Mouse (Mus musculus) cerebellum, adult 2 months (tissue): ENCODE results near the gene Atrnl1. TPM values are rescaled to one million over a fixed set of nuclear protein-coding genes. Genes with fewer than 3 reads are reported as not detected.

ENCODE experiments used
- DNase-seq, 2 experiments: peaks; one replicate each; pipeline ENCODE4 v3.0.0; 2021
- H3K27ac ChIP-seq: fragments of 200-500 bp; 2 replicates; pipeline ENCODE4 v1.5.1; 2012; ENCODE audit warnings: low read length, control low read depth, inconsistent platforms; ENCODE audit not compliant: insufficient read depth
- H3K27me3 ChIP-seq: fragments of 200-500 bp; 2 replicates; pipeline ENCODE4 v1.6.1; 2012; ENCODE audit warnings: inconsistent platforms, mild to moderate bottlenecking, low read length, moderate library complexity; ENCODE audit not compliant: control insufficient read depth, insufficient read depth
- H3K4me1 ChIP-seq: fragments of 200-500 bp; 2 replicates; pipeline ENCODE4 v1.6.1; 2011; ENCODE audit warnings: low read length; ENCODE audit not compliant: control insufficient read depth, insufficient read depth
- H3K4me3 ChIP-seq: fragments of 200-500 bp; replicated peaks from 2 replicates; pipeline ENCODE3; 2011; ENCODE audit warnings: mild to moderate bottlenecking, low read depth, low read length, control low read depth; ENCODE audit not compliant: insufficient read depth
- CTCF ChIP-seq: fragments of 200-500 bp; IDR thresholded peaks from 2 replicates; pipeline ENCODE4 v1.5.1; 2011; ENCODE audit warnings: low read depth, mild to moderate bottlenecking, control low read depth, low read length, moderate library complexity, borderline replicate concordance; ENCODE audit not compliant: insufficient read depth
- POLR2A ChIP-seq: fragments of 200-500 bp; IDR thresholded peaks from 2 replicates; pipeline ENCODE4 v1.6.1; 2011; ENCODE audit warnings: low read length, control low read depth, borderline replicate concordance; ENCODE audit not compliant: insufficient read depth
- WGBS: fragments of 180-500 bp; shearing (Covaris S2); methylation state at CpG from one replicate; pipeline ENCODE4 v1.1.7; 2018; 5-methylcytosine and 5-hydroxymethylcytosine counted together
- polyA plus RNA-seq: library from polyadenylated mRNA; depleted of rRNA; stranded (reverse); fragments of >200 nt; gene quantifications from 2 replicates; pipeline ENCODE4 v1.2.3, GENCODE M21; 2012

Atrnl1 gene
- polyA plus RNA-seq, 1 experiment, result 21.5 TPM

DNA sequence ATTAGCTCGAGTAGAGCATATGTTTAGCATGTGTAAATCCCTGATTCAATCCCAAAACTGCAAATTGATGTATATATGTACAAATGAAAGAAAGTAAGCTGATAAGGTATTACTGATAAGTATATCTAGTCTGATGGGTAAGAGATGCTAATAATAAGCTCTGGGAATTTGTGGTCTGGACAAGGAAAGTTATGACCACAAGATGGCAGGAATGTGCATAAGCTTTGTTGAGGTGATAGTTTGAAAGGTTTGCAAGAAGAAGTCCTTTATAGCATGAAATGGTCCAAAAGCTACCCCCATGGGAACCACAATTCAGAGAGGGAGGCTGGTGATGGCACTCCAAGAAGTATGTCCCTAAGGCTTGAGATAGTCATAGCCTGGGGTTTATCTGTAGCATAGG, 289.2 kb downstream of the Atrnl1 start:
- no peak for TF ChIP-seq POLR2A
- TF ChIP-seq CTCF, result no peak
- H3K27ac ChIP-seq, result no peak overlapping the region
- DNase-seq, result no peak
- 82% methylated on average over 1 of the region's 1 CpGs for WGBS
- H3K4me1 ChIP-seq, result no peaks in the 10 kb centered on the region
- no peak overlapping the region for H3K4me3 ChIP-seq
- H3K27me3 ChIP-seq, result no peaks in the 10 kb centered on the region

DNA sequence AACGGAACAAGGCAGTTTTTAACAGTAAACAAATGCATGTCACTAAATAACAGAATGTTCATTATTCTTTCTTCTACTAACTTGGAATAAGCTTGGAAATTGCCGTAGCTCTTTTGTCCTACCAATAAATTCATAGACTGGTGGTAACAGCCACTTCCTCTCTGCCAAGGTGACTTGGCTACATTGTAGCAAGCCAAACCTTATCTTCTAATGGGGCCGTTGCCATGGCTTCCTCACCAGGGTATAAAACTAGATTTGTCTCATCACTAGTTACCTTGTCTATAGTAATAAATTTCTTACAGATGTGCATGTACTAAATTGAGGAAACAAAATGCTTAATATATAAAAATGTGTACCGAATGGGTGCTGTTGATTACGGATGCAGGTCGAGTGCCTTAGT, 298.6 kb downstream of the Atrnl1 start:
- Histone ChIP-seq H3K4me1 (no peaks in the 10 kb centered on the region), H3K4me3 (no peak overlapping the region), H3K27ac (no peak overlapping the region), H3K27me3 (no peaks in the 10 kb centered on the region)
- WGBS, result 89% methylated on average over 6 of the region's 6 CpGs
- no peak for DNase-seq
- TF ChIP-seq CTCF, result no peak
- no peak for TF ChIP-seq POLR2A

DNA sequence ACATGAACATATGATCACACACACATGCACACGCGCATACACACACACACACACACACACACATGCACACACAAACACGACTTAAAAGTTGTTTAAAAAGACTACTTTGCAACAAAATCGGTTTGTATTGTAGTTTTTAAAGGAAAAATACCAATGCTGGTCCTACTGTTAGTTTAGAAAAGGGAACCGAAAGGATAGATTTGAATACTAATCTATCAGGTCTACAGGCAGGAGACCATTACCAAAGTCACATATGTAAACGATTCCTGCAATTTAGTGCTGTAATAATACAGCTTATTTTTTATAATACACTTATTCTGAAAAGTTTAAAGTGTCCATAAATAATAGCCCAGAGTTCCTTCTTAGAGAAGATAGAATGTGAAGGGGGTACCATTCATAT, 299.8 kb downstream of the Atrnl1 start:
- Histone ChIP-seq H3K4me3 (no peak overlapping the region), H3K27me3 (no peaks in the 10 kb centered on the region), H3K27ac (no peak overlapping the region), H3K4me1 (no peaks in the 10 kb centered on the region)
- 90% methylated on average over 6 of the region's 6 CpGs for WGBS
- DNase-seq, result no peak
- TF ChIP-seq CTCF, result no peak
- TF ChIP-seq POLR2A, result no peak

DNA sequence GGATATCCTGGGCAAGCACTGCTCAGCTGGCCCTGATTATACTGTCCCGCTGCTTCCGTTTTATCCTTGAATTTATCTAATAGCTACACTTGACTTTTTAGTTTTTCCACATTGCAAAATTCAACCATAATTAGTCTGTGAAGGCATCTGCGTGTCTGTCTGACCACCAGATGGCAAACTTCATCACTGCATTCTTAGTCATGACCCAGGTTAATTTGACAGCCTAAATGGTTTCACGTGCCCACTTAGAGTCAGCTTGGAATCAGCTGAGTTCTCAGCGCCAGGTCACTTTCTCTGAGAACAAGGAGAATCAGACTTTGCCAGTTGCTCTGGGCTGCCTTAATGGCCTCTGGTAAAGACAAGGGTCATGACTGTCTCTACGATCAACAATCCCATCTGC, 305.5 kb downstream of the Atrnl1 start:
- DNase-seq, result no peak
- TF ChIP-seq CTCF (no peak), POLR2A (no peak)
- WGBS, result 55% methylated on average over 6 of the region's 6 CpGs
- Histone ChIP-seq H3K27ac (no peak overlapping the region), H3K27me3 (no peaks in the 10 kb centered on the region), H3K4me3 (no peak overlapping the region), H3K4me1 (no peaks in the 10 kb centered on the region)

DNA sequence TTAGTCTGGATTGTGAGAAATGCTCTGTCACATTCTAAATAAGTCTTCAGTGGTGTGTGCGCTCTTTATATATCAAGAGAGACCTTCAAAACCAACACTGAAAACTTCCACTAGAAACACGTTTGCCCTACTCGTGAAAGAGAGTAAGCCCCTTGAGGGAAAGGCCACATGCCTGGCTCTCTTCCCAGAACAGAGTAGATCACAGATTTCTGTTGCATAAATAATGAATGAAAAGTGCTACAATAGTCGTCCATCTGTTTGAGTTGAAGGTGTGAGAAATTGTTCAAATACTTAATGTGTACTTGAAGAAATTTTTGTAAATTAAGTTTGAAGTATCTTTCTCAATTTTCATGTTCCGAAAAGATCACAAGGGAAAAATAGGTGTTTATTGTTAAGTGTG, 312.2 kb downstream of the Atrnl1 start:
- TF ChIP-seq POLR2A, result no peak
- no peak for TF ChIP-seq CTCF
- H3K27ac ChIP-seq, result no peak overlapping the region
- no peaks in the 10 kb centered on the region for H3K27me3 ChIP-seq
- H3K4me3 ChIP-seq, result no peak overlapping the region
- no peaks in the 10 kb centered on the region for H3K4me1 ChIP-seq
- 46% methylated on average over 5 of the region's 5 CpGs for WGBS
- no peak for DNase-seq

DNA sequence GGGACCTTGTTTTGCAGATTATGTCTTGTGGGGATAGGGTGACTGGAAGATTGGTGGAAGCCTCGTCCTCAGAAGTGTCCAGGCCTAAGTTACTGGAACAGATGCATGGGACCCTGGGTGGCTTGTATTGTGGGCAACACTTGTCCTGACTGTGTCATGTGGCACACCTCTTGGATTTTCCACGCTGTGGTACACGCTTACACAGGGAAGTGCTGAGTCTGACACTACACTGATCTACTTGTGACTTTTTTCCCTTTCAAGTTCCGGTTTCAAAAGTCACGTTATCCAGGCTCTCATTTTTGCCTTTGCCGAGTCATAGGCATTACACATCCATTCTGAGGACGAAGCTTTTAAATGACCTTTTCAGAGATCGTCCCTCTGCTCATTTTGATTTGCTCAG, 314.0 kb downstream of the Atrnl1 start:
- TF ChIP-seq CTCF, result no peak
- no peak for TF ChIP-seq POLR2A
- WGBS, result 83% methylated on average over 8 of the region's 8 CpGs
- DNase-seq, result no peak

DNA sequence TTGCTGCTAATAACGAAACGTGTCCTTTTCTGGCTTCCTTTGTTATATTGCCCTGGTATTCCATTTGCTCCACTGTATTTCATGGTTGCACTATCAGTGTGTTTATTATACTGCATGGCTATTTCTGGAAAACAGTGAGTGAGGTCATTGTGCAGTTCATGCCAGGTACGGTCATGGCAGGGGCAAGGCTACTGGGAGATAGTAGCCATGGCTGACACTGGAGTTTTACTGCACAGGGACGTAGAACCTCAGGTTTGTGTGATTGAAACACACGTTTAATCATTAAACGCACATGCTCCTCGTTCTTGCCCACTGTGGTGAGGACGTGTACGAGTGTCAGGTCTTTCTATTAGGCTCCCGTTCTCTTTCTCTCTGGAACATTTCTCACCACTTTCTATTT, 314.8 kb downstream of the Atrnl1 start:
- no peaks in the 10 kb centered on the region for H3K27me3 ChIP-seq
- no peak overlapping the region for H3K4me3 ChIP-seq
- no peak overlapping the region for H3K27ac ChIP-seq
- WGBS, result 89% methylated on average over 10 of the region's 10 CpGs
- no peaks in the 10 kb centered on the region for H3K4me1 ChIP-seq
- DNase-seq, result no peak
- TF ChIP-seq POLR2A (no peak), CTCF (no peak)

More for the DNA sequence above, 314.0 kb downstream of the Atrnl1 start:
- Histone ChIP-seq H3K27me3 (no peaks in the 10 kb centered on the region), H3K4me3 (no peak overlapping the region), H3K4me1 (no peaks in the 10 kb centered on the region), H3K27ac (no peak overlapping the region)

DNA sequence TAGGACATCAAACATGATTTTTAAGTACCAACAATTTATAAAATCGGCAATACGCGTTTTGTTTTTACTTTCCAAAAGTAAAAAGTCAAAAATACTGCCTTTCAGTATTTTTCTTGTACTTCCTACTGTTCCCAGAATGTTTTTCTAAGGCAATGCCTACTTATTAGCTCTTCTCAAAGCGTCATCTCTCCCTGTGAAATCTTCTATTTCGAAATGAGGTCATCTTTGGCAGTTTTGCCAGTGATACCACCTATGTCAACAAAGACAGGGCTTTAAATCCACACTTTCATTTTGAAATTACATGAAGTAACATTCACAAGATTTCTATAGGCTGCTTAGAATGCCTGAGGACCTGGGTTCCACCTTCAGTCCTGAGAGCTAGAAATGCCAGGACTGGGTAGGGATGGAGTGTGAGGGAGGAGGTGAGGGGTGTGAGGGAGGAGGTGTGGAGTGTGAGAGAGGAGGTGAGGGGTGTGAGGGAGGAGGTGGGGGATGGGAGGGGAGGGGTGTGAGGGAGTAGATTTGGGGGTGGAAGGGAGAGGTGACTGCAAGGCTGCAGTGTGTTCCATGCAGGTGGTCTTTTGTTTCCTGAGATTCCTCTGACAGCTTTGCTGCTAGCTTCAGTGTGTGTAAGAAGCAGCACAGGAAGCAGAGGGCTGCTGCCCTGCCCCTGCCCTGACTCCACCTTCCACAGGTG, 315.5 kb downstream of the Atrnl1 start:
- H3K4me1 ChIP-seq, result no peaks in the 10 kb centered on the region
- DNase-seq, result no peak
- WGBS, result 94% methylated on average over 5 of the region's 5 CpGs
- TF ChIP-seq CTCF, result no peak
- TF ChIP-seq POLR2A, result no peak
- H3K27ac ChIP-seq, result no peak overlapping the region
- no peaks in the 10 kb centered on the region for H3K27me3 ChIP-seq
- no peak overlapping the region for H3K4me3 ChIP-seq

DNA sequence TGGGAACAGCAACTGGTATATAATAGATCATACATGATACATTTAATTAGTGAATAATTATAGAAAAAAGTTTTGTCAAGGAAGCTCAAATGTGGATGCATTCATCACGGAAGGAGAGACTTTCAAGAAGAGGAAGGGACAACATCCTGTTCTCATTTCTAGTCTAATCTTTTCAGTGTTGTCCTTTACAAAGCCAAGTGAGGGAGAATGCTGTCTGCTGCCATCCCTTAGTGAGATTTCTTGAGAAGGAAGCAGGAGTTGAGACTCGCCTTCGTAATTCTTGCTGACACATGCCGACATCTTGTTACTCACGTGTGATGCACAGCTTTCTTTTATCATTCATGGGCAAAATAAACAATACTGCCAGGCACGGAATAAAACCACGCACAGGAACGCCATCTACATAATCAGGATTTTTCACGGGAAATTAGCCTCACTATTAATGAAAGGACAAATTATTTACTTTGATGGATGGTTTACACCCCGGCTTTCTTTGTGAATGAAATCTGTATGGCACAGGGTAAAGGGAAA, 316.2 kb downstream of the Atrnl1 start:
- Histone ChIP-seq H3K27ac (no peak overlapping the region), H3K27me3 (no peaks in the 10 kb centered on the region), H3K4me3 (no peak overlapping the region), H3K4me1 (no peaks in the 10 kb centered on the region)
- 10% methylated on average over 10 of the region's 10 CpGs for WGBS
- no peak for DNase-seq
- no peak for TF ChIP-seq POLR2A
- TF ChIP-seq CTCF, result no peak
